Mouse (Mus musculus) stomach, embryonic 16.5 days (tissue): ENCODE measurements around the gene Utrn. TPM values are rescaled to one million over a fixed set of nuclear protein-coding genes. Genes with fewer than 3 reads are reported as not detected.

Source experiments
- ATAC-seq: fragments of 200-750 bp; cut with Nextera tagmentation; 2 replicates; pipeline ENCODE4 v1.8.0; 2017; ENCODE audit warnings: moderate number of reproducible peaks, moderate TSS enrichment; ENCODE audit not compliant: insufficient read depth, low FRiP score
- H3K27ac ChIP-seq: fragments of 300-500 bp; sonication (generic); 2 replicates; pipeline ENCODE4 v1.5.1; 2014; ENCODE audit warnings: low read length
- H3K27me3 ChIP-seq: fragments of 300-500 bp; sonication (generic); 2 replicates; pipeline ENCODE4 v1.6.1; 2014; ENCODE audit warnings: low read length, control low read depth, mixed read lengths; ENCODE audit not compliant: control insufficient read depth, insufficient read depth
- H3K36me3 ChIP-seq: fragments of 300-500 bp; sonication (generic); 2 replicates; pipeline ENCODE4 v1.6.1; 2014; ENCODE audit warnings: low read length; ENCODE audit not compliant: control insufficient read depth, insufficient read depth
- H3K4me1 ChIP-seq: fragments of 300-500 bp; sonication (generic); 2 replicates; pipeline ENCODE4 v1.6.1; 2014; ENCODE audit warnings: low read length, control low read depth, mixed read lengths; ENCODE audit not compliant: control insufficient read depth, insufficient read depth
- H3K4me2 ChIP-seq: fragments of 300-500 bp; sonication (generic); 2 replicates; pipeline ENCODE4 v1.6.1; 2014; ENCODE audit warnings: low read depth, low read length, mixed read lengths
- H3K4me3 ChIP-seq: fragments of 300-500 bp; sonication (generic); replicated peaks from 2 replicates; pipeline ENCODE4 v1.5.1; 2014; ENCODE audit warnings: mild to moderate bottlenecking, low read length
- H3K9ac ChIP-seq: fragments of 300-500 bp; sonication (generic); 2 replicates; pipeline ENCODE4 v1.6.1; 2014; ENCODE audit warnings: low read length
- H3K9me3 ChIP-seq: fragments of 300-500 bp; sonication (generic); replicated peaks from 2 replicates; pipeline ENCODE4 v1.6.1; 2016; ENCODE audit warnings: low read length, control low read depth; ENCODE audit not compliant: control insufficient read depth
- WGBS: fragments of 180-500 bp; shearing (Covaris S2); extraction: QIAGEN DNeasy Blood & Tissue Kit; methylation state at CpG from one replicate; pipeline ENCODE4 v1.1.7; 2014; 5-methylcytosine and 5-hydroxymethylcytosine counted together
- polyA plus RNA-seq: library from polyadenylated mRNA; unstranded; fragments of >200 nt; fragmentation: Nextera tagmentation; extraction: Ambion mirVana; gene quantifications from 2 replicates; pipeline ENCODE4 v1.2.1, GENCODE M21; 2015

Utrn gene
- polyA plus RNA-seq, 1 experiment from 2014 or later: 72.0 TPM

- H3K36me3 ChIP-seq: no peaks in the 10 kb centered on the region
- peaks cover 6% of the 10 kb centered on the region; the same call in 1 of the 2 replicates for H3K4me1 ChIP-seq
- H3K27me3 ChIP-seq: no peaks in the 10 kb centered on the region
- no peak overlapping the region for H3K27ac ChIP-seq
- no peak overlapping the region for H3K4me3 ChIP-seq
- H3K4me2 ChIP-seq: no peak overlapping the region
- no peak overlapping the region for H3K9ac ChIP-seq
- no peaks in the 10 kb centered on the region for H3K9me3 ChIP-seq
- 58% methylated on average over 6 of the region's 6 CpGs for WGBS
- no peak for ATAC-seq
These were observed 81.2 kb downstream of the Utrn start for GRCm38 (mm10) chr10:12787965-12788364.

DNA sequence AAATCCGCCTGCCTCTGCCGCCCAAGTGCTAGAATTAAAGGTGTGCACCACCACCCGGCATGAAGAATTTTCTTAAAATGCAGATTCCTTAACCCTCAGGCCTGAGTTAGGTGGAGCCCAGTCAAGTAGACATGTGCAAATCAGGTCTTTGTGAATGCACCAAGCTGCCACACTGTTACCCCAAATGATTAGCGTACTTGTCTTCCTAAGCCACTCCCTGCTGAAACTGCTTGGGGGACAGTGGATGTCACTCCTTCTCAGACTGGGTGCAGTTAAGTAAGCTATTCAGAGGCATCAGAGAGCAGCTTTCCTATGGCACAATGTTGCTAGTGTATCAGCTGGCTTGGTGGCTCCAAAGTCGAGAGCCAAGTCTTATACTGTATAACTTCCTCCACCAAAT lies 83.9 kb downstream of the Utrn start:
- no peak for ATAC-seq
- H3K27ac ChIP-seq: no peak overlapping the region
- WGBS: 89% methylated on average over 5 of the region's 5 CpGs
- H3K36me3 ChIP-seq: no peaks in the 10 kb centered on the region
- H3K4me3 ChIP-seq: no peak overlapping the region
- H3K9me3 ChIP-seq: no peaks in the 10 kb centered on the region
- H3K9ac ChIP-seq: no peak overlapping the region
- H3K4me1 ChIP-seq: no peaks in the 10 kb centered on the region; the same call in 1 of the 2 replicates
- H3K4me2 ChIP-seq: no peak overlapping the region
- no peaks in the 10 kb centered on the region for H3K27me3 ChIP-seq

GRCm38 (mm10) chr10:12781381-12781907 lies 87.7 kb downstream of the Utrn start:
- H3K27ac ChIP-seq: no peak overlapping the region
- H3K36me3 ChIP-seq: no peaks in the 10 kb centered on the region
- H3K4me2 ChIP-seq: no peak overlapping the region
- no peaks in the 10 kb centered on the region for H3K9me3 ChIP-seq
- H3K27me3 ChIP-seq: no peaks in the 10 kb centered on the region
- no peak overlapping the region for H3K4me3 ChIP-seq
- no peaks in the 10 kb centered on the region for H3K4me1 ChIP-seq
- ATAC-seq: no peak
- no peak overlapping the region for H3K9ac ChIP-seq
- 78% methylated on average over 4 of the region's 4 CpGs for WGBS

DNA sequence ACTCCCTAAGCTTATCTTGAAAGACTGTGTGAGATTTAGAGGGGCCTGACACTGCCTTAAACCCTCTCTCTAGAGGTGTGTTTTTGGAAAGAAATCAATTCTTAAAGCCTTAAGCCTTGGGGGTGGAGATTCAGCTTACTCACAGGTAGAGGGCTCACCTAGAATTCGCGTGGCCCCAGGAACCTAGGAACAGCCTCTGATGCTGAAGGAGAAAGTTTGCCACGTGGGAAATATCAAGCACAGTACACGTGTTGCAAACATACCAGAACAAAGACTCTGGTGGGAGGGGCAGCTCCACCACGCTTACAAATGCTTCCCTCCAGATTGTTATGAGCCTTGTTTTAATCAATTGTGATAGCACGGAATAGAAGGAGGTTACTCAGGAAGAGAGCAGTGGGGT lies 96.0 kb downstream of the Utrn start:
- Histone ChIP-seq H3K36me3 (no peaks in the 10 kb centered on the region), H3K4me2 (no peak overlapping the region), H3K4me3 (no peak overlapping the region), H3K9ac (no peak overlapping the region), H3K9me3 (no peaks in the 10 kb centered on the region), H3K4me1 (0 out of 2 replicates have a peak, but pooled peaks cover 2% of the 10 kb centered on the region), H3K27me3 (no peaks in the 10 kb centered on the region), H3K27ac (no peak overlapping the region)
- WGBS: 34% methylated on average over 6 of the region's 6 CpGs
- ATAC-seq: peak; percentile 73; the same call in 1 of the 2 replicates

DNA sequence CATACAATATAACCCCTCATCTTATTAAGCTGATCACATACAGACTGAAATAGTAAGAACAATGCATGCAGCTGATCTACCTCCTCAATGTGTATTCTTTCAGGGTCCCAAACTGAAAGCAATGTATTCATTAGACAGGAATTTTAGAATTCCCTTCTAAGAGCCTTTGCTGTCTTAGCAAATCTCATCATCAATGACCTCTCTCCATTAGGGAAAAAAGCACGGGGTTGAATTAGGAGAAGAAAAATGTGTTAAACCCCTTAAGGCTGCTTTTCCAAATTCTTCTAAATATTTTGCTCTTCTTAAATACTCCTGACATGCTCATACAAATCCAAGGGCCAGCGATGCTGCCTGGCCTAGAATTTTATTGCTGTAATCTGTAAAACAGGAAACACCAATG lies 97.7 kb downstream of the Utrn start:
- Histone ChIP-seq H3K36me3 (no peaks in the 10 kb centered on the region), H3K4me1 (0 out of 2 replicates have a peak, but pooled peaks cover 2% of the 10 kb centered on the region), H3K9me3 (peaks cover 4% of the 10 kb centered on the region; the same call in 1 of the 2 replicates), H3K9ac (no peak overlapping the region), H3K4me3 (no peak overlapping the region), H3K27me3 (no peaks in the 10 kb centered on the region), H3K27ac (no peak overlapping the region), H3K4me2 (no peak overlapping the region)
- 70% methylated on average over 2 of the region's 2 CpGs for WGBS
- ATAC-seq: no peak

GRCm38 (mm10) chr10:12762668-12763067 lies 106.5 kb downstream of the Utrn start:
- H3K36me3 ChIP-seq: 0 out of 2 replicates have a peak, but pooled peaks cover 3% of the 10 kb centered on the region
- no peak overlapping the region for H3K4me2 ChIP-seq
- WGBS: 51% methylated on average over 3 of the region's 3 CpGs
- no peak overlapping the region for H3K27ac ChIP-seq
- H3K9me3 ChIP-seq: peaks cover 4% of the 10 kb centered on the region; the same call in 1 of the 2 replicates
- no peaks in the 10 kb centered on the region for H3K27me3 ChIP-seq
- H3K4me3 ChIP-seq: no peak overlapping the region
- no peak for ATAC-seq
- H3K4me1 ChIP-seq: peaks cover 5% of the 10 kb centered on the region
- no peak overlapping the region for H3K9ac ChIP-seq

DNA sequence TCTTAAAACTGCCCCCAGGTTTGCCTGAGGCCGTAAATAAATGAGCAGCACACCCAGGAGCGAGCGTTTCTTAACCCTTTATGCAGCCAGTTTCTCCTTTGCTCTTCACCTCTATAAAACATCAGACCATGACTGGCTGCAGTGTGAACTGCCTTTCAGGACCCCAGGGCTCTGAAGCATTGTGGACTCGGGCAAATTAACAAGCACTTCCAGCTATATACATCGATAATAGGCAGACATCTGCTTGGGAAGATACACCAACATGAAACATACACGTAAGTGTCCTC lies 110.5 kb downstream of the Utrn start:
- H3K9ac ChIP-seq: no peak overlapping the region
- no peak overlapping the region for H3K27ac ChIP-seq
- no peak overlapping the region for H3K4me3 ChIP-seq
- H3K4me1 ChIP-seq: peaks cover 5% of the 10 kb centered on the region
- H3K27me3 ChIP-seq: no peaks in the 10 kb centered on the region
- ATAC-seq: no peak
- WGBS: 62% methylated on average over 6 of the region's 6 CpGs
- no peak overlapping the region for H3K4me2 ChIP-seq
- H3K36me3 ChIP-seq: 0 out of 2 replicates have a peak, but pooled peaks cover under 1% of the 10 kb centered on the region
- H3K9me3 ChIP-seq: no peaks in the 10 kb centered on the region

GRCm38 (mm10) chr10:12757943-12758701 lies 111.0 kb downstream of the Utrn start:
- H3K4me3 ChIP-seq: no peak overlapping the region
- no peak overlapping the region for H3K4me2 ChIP-seq
- no peak overlapping the region for H3K27ac ChIP-seq
- H3K36me3 ChIP-seq: no peaks in the 10 kb centered on the region
- no peak overlapping the region for H3K9ac ChIP-seq
- peaks cover 5% of the 10 kb centered on the region for H3K4me1 ChIP-seq
- H3K27me3 ChIP-seq: no peaks in the 10 kb centered on the region
- no peaks in the 10 kb centered on the region for H3K9me3 ChIP-seq
- no peak for ATAC-seq
- WGBS: 57% methylated on average over 5 of the region's 5 CpGs

- Histone ChIP-seq H3K4me1 (peaks cover 5% of the 10 kb centered on the region), H3K4me3 (no peak overlapping the region), H3K27me3 (no peaks in the 10 kb centered on the region), H3K36me3 (no peaks in the 10 kb centered on the region), H3K9ac (no peak overlapping the region), H3K4me2 (no peak overlapping the region), H3K27ac (no peak overlapping the region), H3K9me3 (no peaks in the 10 kb centered on the region)
- ATAC-seq: no peak
- WGBS: 89% methylated on average over 4 of the region's 4 CpGs
These were observed 112.5 kb downstream of the Utrn start for GRCm38 (mm10) chr10:12756692-12757091.
